Mouse (Mus musculus): ENCODE data around the gene Vmn2r90.
"Not testable (repeated sequence)": the region's sequence is repeated elsewhere in the genome, so short reads cannot be mapped to it uniquely, and the experiment has no call there.

DNA sequence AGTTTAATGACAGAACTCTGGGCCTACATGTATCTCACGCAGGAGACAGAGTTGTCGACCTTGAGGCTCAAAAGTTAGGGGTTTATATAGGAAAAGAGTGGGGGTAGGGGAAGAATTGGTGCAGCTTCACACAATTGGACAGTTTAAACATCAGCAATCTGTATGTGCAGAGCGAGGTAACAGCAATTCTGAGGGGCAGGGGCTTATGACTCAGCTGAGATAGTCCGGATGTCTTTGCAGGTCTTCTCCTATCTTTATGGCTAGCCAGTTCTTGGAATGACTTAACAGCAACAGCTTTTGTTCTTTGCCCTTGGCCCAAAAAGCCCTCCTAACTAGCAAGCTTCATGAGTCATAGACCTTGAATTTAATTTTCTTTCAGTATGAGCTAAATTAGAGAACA, 28.8 kb downstream of the Vmn2r90 start:
- not testable (repeated sequence) for TF ChIP-seq GATA1 (IDR thresholded peaks at IDR 0.05; ENCODE audit: borderline replicate concordance, low read length); FLI1 (IDR thresholded peaks at IDR 0.05; ENCODE audit: low read length)

Data from megakaryocyte, embryonic 14.5 days (primary cell).